Mouse (Mus musculus) ES-E14 (cell line): Measurements from ENCODE around the gene Setx. TPM values are rescaled to one million over a fixed set of nuclear protein-coding genes. Genes with fewer than 3 reads are reported as not detected.

ENCODE experiments used
- DNase-seq: peaks from one replicate; pipeline ENCODE4 v3.0.0-alpha.2; 2013; ENCODE audit warnings: low read depth, low spot score
- H3K27ac ChIP-seq: 2 replicates; pipeline ENCODE4 v1.5.1; 2012; ENCODE audit warnings: low read depth, mild to moderate bottlenecking, low read length, moderate library complexity, mixed read lengths; ENCODE audit not compliant: poor library complexity, insufficient read depth, severe bottlenecking
- H3K36me3 ChIP-seq: 2 replicates; pipeline ENCODE4 v1.6.1; 2012; ENCODE audit warnings: mild to moderate bottlenecking, low read length, moderate library complexity, mixed read lengths; ENCODE audit not compliant: control insufficient read depth, poor library complexity, insufficient read depth, severe bottlenecking
- H3K4me1 ChIP-seq, 2 experiments: fragments of 150-350 bp in 1 of 2; sonication (generic) in 1 of 2; 2 replicates each; pipeline ENCODE4 v1.6.1; 2012; ENCODE audit warnings: low read length in 2 of 2, mild to moderate bottlenecking in 1 of 2, mixed read lengths in 1 of 2; ENCODE audit not compliant: control insufficient read depth in 2 of 2, insufficient read depth in 2 of 2, poor library complexity in 1 of 2
- H3K4me3 ChIP-seq, 2 experiments: fragments of 150-350 bp in 1 of 2; sonication (generic) in 1 of 2; 2 replicates each; pipeline ENCODE4 v1.5.1; 2012; ENCODE audit warnings: low read length in 2 of 2, low read depth in 1 of 2, mild to moderate bottlenecking in 1 of 2, mixed read lengths in 1 of 2; ENCODE audit not compliant: insufficient read depth in 1 of 2, poor library complexity in 1 of 2, severe bottlenecking in 1 of 2
- H3K9ac ChIP-seq: 2 replicates; pipeline ENCODE4 v1.6.1; 2012; ENCODE audit warnings: low read depth, mild to moderate bottlenecking, low read length, mixed read lengths; ENCODE audit not compliant: poor library complexity, insufficient read depth, severe bottlenecking
- H3K9me3 ChIP-seq: fragments of 150-350 bp; sonication (generic); 2 replicates; pipeline ENCODE4 v1.6.1; 2012; ENCODE audit warnings: low read depth, mild to moderate bottlenecking, low read length; ENCODE audit not compliant: control insufficient read depth, insufficient read depth
- CHD2 ChIP-seq: IDR thresholded peaks from 2 replicates; pipeline ENCODE4 v1.6.1; 2014; ENCODE audit warnings: mild to moderate bottlenecking, low read depth, low read length, inconsistent platforms
- HCFC1 ChIP-seq: IDR thresholded peaks from 2 replicates; pipeline ENCODE4 v1.6.1; 2012; ENCODE audit warnings: low read length, inconsistent platforms, borderline replicate concordance; ENCODE audit not compliant: insufficient read depth
- MAFK ChIP-seq: IDR thresholded peaks from 2 replicates; pipeline ENCODE4 v1.6.1; 2014; ENCODE audit warnings: mild to moderate bottlenecking, low read depth, low read length, inconsistent platforms; ENCODE audit not compliant: insufficient read depth
- ZC3H11A ChIP-seq: IDR thresholded peaks from 2 replicates; pipeline ENCODE4 v1.6.1; 2012; ENCODE audit warnings: low read depth, mild to moderate bottlenecking, inconsistent platforms, low read length, borderline replicate concordance
- ZNF384 ChIP-seq: IDR thresholded peaks from 2 replicates; pipeline ENCODE4 v1.6.1; 2012; ENCODE audit warnings: low read depth, low read length, inconsistent platforms
- in situ Hi-C, 2 experiments: fragments of 600-800 bp; cut with MboI; formaldehyde crosslinking; loops; one replicate each; pipeline ENCODE4 v1.15.1; 2025; ENCODE audit warnings: low sequenced_read_pairs in 2 of 2, inconsistent platforms in 1 of 2; ENCODE audit not compliant: unreplicated experiment in 2 of 2
- total RNA-seq: library from RNA; depleted of rRNA; stranded (reverse); fragments of 300-350 nt; gene quantifications from 2 replicates; pipeline ENCODE4 v1.2.3, GENCODE M21; 2012; rRNA removed

The Setx gene
- total RNA-seq, result 119 and 123 TPM in 2 replicates

DNA sequence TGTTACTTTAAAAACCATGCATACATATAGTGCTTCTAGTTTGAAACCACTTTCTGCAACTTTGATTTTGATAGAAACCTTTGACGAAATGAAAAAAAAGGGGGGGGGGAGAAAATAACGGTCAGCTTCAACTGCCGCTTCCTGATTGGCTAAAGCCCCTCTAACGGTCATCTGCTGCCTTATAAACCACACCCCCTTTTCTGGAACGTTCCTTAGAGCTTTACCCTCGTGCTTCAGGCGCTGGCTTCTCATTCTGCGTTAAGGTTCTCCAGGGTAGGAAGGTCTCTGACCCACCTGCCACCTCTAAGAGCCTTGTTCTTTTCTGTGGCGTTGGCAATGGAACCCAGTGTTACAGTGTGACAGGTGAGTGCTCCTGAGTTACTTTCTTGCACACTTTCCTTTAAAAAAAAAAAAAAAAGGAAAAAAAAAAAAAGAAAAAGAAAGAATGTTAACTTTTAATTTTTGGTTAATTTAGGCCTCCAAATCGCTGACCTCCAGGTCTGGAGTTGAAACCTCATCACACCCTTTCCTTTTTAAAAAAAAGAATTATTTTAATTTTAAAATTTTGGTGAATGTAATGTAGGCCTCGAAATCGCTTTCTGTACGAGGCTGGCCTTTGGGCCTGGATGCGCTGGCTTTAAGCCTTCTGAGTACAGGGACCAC, at the start of gene Setx:
Gene Setx, plus strand, starts transcription at position 275 of the 663 bp plus-strand sequence.
- Histone ChIP-seq H3K4me1 (peaks cover 10 to 19% of the 10 kb centered on the region in 2 experiments), H3K36me3 (peaks cover 11% of the 10 kb centered on the region), H3K9ac (peak within 1 kb of the TSS; percentile 96), H3K4me3 (peak within 1 kb of the TSS; percentile 83 to 99), H3K27ac (peak within 1 kb of the TSS; percentile 94), H3K9me3 (no peaks in the 10 kb centered on the region)
- DNase-seq, result no peak
- in situ Hi-C loops, result no loop called here
- TF ChIP-seq HCFC1 (no peak), ZNF384 (peak; percentile 55; the same call in 1 of the 2 replicates)

DNA sequence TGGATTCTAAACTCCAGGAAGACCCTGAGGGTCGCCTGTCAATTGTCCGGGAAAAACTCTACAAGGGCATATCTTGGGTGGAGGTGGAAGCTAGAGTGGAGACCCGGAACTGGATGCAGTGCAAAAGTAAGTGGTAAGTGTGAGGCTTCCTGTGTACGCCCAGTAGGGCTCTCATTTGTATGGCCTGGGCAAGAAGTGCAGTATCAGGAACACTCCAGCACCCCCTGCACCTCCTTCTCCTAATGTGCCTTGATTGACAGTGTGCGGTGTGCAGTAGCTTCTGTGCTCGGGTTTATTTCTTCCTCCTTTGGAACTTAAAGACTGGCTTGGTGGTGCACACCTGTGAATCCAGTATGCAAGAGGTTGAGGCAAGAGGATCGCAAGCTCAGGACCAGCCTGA, 49.3 kb upstream of the Setx start:
- Histone ChIP-seq H3K4me3 (peak overlapping the region in 1 of 2 experiments; percentile 2; a peak in 1 of 4 replicates), H3K27ac (peak overlapping the region; percentile 96), H3K9ac (no peak overlapping the region; the same call in 1 of the 2 replicates), H3K4me1 (peaks cover 9 to 22% of the 10 kb centered on the region in 2 experiments), H3K36me3 (peaks cover 44% of the 10 kb centered on the region), H3K9me3 (no peaks in the 10 kb centered on the region)
- no peak for DNase-seq
- in situ Hi-C loops, result no loop called here
- no peak for TF ChIP-seq ZNF384
- no peak for TF ChIP-seq ZC3H11A
- TF ChIP-seq CHD2, result no peak
- TF ChIP-seq MAFK, result no peak
- no peak for TF ChIP-seq HCFC1

GRCm38 (mm10) chr2:29075331-29076070, 48.5 kb upstream of the Setx start:
- peak overlapping the region; percentile 96 for H3K27ac ChIP-seq
- no peak for DNase-seq
- peaks cover 46% of the 10 kb centered on the region for H3K36me3 ChIP-seq
- H3K4me1 ChIP-seq, result peaks cover 9 to 22% of the 10 kb centered on the region in 2 experiments
- in situ Hi-C loops, result no loop called here
- H3K9me3 ChIP-seq, result no peaks in the 10 kb centered on the region
- TF ChIP-seq ZC3H11A (no peak), ZNF384 (peak; percentile 95), CHD2 (no peak)
- H3K9ac ChIP-seq, result peak overlapping the region; percentile 56; the same call in 1 of the 2 replicates
- H3K4me3 ChIP-seq, result no peak overlapping the region

- Histone ChIP-seq H3K9ac (peak overlapping the region; percentile 13; the same call in 1 of the 2 replicates), H3K4me1 (peaks cover 9 to 22% of the 10 kb centered on the region in 2 experiments), H3K27ac (peak overlapping the region; percentile 69), H3K36me3 (peaks cover 45% of the 10 kb centered on the region), H3K9me3 (no peaks in the 10 kb centered on the region), H3K4me3 (no peak overlapping the region)
- DNase-seq, result no peak
- in situ Hi-C loops, result no loop called here
- TF ChIP-seq MAFK (no peak), ZNF384 (no peak), ZC3H11A (no peak), CHD2 (no peak), HCFC1 (no peak)
Measured at GRCm38 (mm10) chr2:29076226-29076625, 47.8 kb upstream of the Setx start.
